Mouse (Mus musculus): ENCODE measurements around the gene Gcnt4. TPM values are rescaled to one million over a fixed set of nuclear protein-coding genes. Genes with fewer than 3 reads are reported as not detected.
"Not testable (repeated sequence)": the region's sequence is repeated elsewhere in the genome, so short reads cannot be mapped to it uniquely, and the experiment has no call there.

The Gcnt4 gene
- polyA plus RNA-seq (2012; rRNA removed): 1.1 and 1.9 TPM in 2 replicates

DNA sequence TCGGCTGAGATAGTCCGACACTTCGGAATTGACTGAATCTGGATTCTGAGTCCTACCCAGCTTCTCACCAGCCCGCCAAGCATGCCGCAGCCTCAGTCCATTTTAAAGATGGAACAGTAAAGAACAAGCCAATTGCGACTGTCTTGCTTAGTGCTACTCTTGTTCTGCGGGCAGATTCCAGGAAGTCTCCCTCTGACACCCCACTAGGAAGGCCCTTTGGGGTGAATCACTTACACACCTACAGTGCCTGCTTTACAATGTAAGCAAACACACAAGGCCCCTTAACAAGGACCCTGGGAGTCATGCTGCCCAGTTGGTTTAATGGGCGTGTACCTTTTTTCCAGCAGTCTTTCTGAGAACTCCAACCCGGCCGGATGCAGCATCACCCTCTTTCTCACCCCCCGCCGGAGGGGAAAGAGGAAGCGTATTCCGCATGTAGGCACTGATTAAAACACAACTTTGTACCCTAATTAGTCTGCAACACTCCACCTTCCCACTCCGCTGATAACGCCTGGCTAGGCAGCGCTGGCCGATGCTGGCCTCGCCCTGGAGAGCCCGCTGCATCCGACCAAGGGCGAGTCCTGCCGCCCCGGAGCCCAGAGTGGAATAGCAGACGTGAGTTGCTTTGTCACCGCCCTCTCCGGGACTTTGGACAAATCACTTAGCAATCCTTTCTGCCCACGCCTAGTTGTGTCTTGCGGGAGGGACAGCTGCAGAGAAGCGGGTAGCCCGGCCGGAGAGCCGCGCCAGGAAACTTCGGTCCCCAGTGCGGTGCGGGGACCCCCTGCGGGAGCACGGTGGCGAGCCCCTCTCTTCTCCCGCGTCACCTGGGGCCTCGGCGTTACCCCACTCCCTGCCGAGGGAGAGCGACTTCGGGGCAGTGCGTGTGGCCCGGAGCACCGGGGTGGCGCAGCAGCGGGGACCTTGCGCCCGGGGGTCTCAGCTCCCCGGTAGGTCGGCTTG is at the start of gene Gcnt4:
TSS of gene Gcnt4 (plus strand) at position 691 of the 963 bp plus-strand sequence.
- H3K4me3 ChIP-seq (replicated peaks; ENCODE audit: insufficient read depth, low read depth, low read length): peak within 1 kb of the TSS; percentile 23
- peak in 1 of 2 experiments; percentile 13 for DNase-seq
- TF ChIP-seq CTCF (IDR thresholded peaks at IDR 0.05; ENCODE audit: borderline replicate concordance, insufficient read depth, low read depth, low read length): no peak
- TF ChIP-seq POLR2A (IDR thresholded peaks at IDR 0.05; ENCODE audit: borderline replicate concordance, insufficient read depth, low read length): no peak
- WGBS: 10% methylated on average over 56 of the region's 56 CpGs
- H3K4me1 ChIP-seq (ENCODE audit: control insufficient read depth, insufficient read depth, low read length): no peaks in the 10 kb centered on the region; the same call in 1 of the 2 replicates
- H3K27me3 ChIP-seq (ENCODE audit: control insufficient read depth, insufficient read depth, low read length): peaks cover 3% of the 10 kb centered on the region; the same call in 1 of the 2 replicates
- no peak within 1 kb of the TSS for H3K27ac ChIP-seq (ENCODE audit: insufficient read depth, low read length)

DNA sequence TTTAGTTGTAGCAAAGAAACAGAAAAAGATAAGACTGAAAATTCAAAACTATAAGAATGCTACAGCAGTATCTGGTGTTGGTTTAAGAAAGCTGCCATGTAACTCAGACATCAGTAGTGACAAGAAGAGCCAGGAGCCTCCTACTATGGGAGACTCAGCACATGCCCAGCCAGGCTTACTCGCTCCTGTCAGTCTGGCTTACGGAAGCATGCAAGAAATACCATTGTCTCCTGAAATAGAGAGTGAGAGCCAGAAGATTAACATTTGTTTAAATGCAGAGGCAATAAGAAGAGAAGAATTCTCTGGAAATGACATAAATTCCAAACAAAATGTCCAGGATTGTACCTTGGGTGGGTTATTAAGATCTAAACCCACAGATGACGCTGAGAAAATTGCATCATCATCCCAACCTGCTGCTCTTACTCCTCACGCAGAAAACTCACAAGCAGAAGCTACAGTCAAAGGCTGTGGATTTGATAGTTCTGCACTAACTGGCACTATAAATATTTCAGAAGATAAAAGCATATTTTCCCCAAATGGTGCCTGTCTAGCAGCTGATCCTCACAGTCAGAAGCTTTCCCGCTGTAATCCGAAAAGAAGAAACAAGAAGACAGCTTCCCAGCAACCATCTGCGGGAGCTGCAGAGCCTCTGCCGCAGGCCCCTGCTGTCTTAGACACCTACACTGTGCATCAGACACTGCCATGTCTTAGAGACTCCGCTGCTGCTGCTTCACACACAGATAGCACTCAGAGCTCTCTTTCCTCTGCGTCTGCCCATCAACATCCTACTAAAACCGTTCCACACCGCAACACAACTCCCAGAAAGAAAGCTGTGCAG is 46.0 kb upstream of the Gcnt4 start:
- Histone ChIP-seq H3K27ac (ENCODE audit: insufficient read depth, low read length) (no peak overlapping the region), H3K4me1 (ENCODE audit: control insufficient read depth, insufficient read depth, low read length) (no peaks in the 10 kb centered on the region), H3K27me3 (ENCODE audit: control insufficient read depth, insufficient read depth, low read length) (no peaks in the 10 kb centered on the region), H3K4me3 (replicated peaks; ENCODE audit: insufficient read depth, low read depth, low read length) (no peak overlapping the region)
- DNase-seq: no peak
- TF ChIP-seq POLR2A (IDR thresholded peaks at IDR 0.05; ENCODE audit: borderline replicate concordance, insufficient read depth, low read length): no peak
- no peak for TF ChIP-seq CTCF (IDR thresholded peaks at IDR 0.05; ENCODE audit: borderline replicate concordance, insufficient read depth, low read depth, low read length)
- 55% methylated on average over 12 of the region's 12 CpGs for WGBS

DNA sequence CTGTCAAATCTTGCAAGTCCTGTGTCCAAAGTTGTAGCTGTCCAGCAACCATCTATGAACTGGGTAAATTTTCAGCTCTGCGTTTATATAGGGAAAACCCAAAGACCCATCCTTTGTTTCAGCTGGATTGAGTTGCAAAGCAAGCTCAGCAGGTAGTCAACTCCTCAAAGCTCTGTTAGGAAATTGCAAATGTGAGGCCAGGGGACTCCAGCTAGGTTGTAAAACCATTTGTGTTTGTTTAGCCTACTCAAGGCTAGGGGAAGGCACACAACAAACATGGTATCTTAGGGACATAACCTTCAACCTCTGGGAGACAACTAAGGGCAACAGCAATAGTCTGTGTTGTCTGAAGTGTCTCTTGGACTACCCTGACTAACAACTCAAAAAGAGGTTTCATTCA is 40.0 kb upstream of the Gcnt4 start:
- H3K4me3 ChIP-seq (replicated peaks; ENCODE audit: insufficient read depth, low read depth, low read length): no peak overlapping the region
- 35% methylated on average over 1 of the region's 1 CpGs for WGBS

DNA sequence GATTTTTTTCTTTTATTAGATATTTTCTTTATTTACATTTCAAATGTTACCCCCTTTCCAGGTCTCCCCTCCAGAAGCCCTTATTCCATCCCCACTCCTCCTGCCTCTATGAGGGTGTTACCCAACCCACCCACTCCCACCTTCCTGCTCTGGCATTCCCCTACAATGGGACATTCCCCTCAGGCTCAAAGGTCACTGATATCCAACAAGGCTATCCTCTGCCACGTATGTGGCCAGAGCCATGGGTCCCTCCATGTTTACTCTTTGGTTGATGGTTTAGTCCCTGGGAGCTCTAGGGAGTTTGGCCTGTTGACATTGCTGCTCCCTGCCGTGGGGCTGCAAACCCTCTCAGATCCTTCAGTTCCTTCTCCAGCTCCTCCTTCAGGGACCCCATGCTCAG is 34.5 kb upstream of the Gcnt4 start:
- DNase-seq: no peak
- no peaks in the 10 kb centered on the region for H3K27me3 ChIP-seq (ENCODE audit: control insufficient read depth, insufficient read depth, low read length)
- H3K4me3 ChIP-seq (replicated peaks; ENCODE audit: insufficient read depth, low read depth, low read length): no peak overlapping the region
- 56% methylated on average over 2 of the region's 2 CpGs for WGBS
- TF ChIP-seq CTCF (IDR thresholded peaks at IDR 0.05; ENCODE audit: borderline replicate concordance, insufficient read depth, low read depth, low read length): no peak
- no peak for TF ChIP-seq POLR2A (IDR thresholded peaks at IDR 0.05; ENCODE audit: borderline replicate concordance, insufficient read depth, low read length)
- no peak overlapping the region for H3K27ac ChIP-seq (ENCODE audit: insufficient read depth, low read length)
- no peaks in the 10 kb centered on the region for H3K4me1 ChIP-seq (ENCODE audit: control insufficient read depth, insufficient read depth, low read length)

More for the DNA sequence above, 40.0 kb upstream of the Gcnt4 start:
- Histone ChIP-seq H3K4me1 (ENCODE audit: control insufficient read depth, insufficient read depth, low read length) (no peaks in the 10 kb centered on the region), H3K27me3 (ENCODE audit: control insufficient read depth, insufficient read depth, low read length) (no peaks in the 10 kb centered on the region), H3K27ac (ENCODE audit: insufficient read depth, low read length) (no peak overlapping the region)
- DNase-seq: no peak
- TF ChIP-seq POLR2A (IDR thresholded peaks at IDR 0.05; ENCODE audit: borderline replicate concordance, insufficient read depth, low read length): no peak
- TF ChIP-seq CTCF (IDR thresholded peaks at IDR 0.05; ENCODE audit: borderline replicate concordance, insufficient read depth, low read depth, low read length): no peak

DNA sequence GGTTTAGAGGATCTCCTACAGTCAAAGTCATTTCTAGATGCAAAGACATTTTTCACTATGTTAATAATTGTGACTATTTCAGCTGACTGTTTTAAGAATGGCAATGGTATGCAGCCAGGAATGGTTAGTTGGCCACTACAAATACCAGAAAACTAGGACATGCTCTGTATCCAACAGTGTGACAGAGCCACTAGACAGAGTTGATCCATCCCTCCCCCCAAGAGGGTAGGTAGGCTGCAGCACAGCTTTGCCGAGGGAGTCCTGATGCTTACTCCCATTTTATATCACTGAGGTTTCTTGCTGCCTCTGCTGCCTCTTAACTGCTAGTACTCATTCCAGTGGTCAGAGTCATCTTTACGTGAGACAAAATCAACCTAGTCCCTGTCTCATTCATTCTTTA is 29.3 kb upstream of the Gcnt4 start:
- Histone ChIP-seq H3K27ac (ENCODE audit: insufficient read depth, low read length) (no peak overlapping the region), H3K4me3 (replicated peaks; ENCODE audit: insufficient read depth, low read depth, low read length) (no peak overlapping the region), H3K27me3 (ENCODE audit: control insufficient read depth, insufficient read depth, low read length) (no peaks in the 10 kb centered on the region), H3K4me1 (ENCODE audit: control insufficient read depth, insufficient read depth, low read length) (no peaks in the 10 kb centered on the region)
- no peak for DNase-seq
- TF ChIP-seq CTCF (IDR thresholded peaks at IDR 0.05; ENCODE audit: borderline replicate concordance, insufficient read depth, low read depth, low read length): no peak
- TF ChIP-seq POLR2A (IDR thresholded peaks at IDR 0.05; ENCODE audit: borderline replicate concordance, insufficient read depth, low read length): no peak
- 89% methylated on average over 2 of the region's 2 CpGs for WGBS

DNA sequence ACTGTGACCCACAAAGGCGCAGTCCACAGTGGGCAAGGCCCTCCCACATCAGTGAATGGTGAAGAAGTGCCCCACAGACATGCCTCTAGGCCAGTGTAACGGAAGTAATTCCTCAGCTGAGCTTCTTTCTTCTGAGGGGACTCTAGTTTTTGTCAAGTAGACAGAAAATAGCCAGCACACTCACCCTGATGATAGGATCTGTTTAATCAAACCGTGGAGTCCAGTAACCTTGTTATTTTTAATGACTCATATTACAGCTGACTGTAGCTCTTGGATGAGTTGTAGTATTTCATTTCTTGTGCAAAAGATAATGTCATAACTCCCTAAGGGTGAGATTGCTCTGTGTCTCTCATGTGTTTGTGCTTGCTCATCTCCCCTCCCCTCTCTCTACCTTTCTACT is 17.8 kb upstream of the Gcnt4 start:
- Histone ChIP-seq H3K4me3 (replicated peaks; ENCODE audit: insufficient read depth, low read depth, low read length) (no peak overlapping the region), H3K27ac (ENCODE audit: insufficient read depth, low read length) (no peak overlapping the region), H3K27me3 (ENCODE audit: control insufficient read depth, insufficient read depth, low read length) (no peaks in the 10 kb centered on the region), H3K4me1 (ENCODE audit: control insufficient read depth, insufficient read depth, low read length) (no peaks in the 10 kb centered on the region)
- DNase-seq: no peak
- TF ChIP-seq CTCF (IDR thresholded peaks at IDR 0.05; ENCODE audit: borderline replicate concordance, insufficient read depth, low read depth, low read length) (no peak), POLR2A (IDR thresholded peaks at IDR 0.05; ENCODE audit: borderline replicate concordance, insufficient read depth, low read length) (no peak)
- WGBS: 69% methylated on average over 3 of the region's 3 CpGs

DNA sequence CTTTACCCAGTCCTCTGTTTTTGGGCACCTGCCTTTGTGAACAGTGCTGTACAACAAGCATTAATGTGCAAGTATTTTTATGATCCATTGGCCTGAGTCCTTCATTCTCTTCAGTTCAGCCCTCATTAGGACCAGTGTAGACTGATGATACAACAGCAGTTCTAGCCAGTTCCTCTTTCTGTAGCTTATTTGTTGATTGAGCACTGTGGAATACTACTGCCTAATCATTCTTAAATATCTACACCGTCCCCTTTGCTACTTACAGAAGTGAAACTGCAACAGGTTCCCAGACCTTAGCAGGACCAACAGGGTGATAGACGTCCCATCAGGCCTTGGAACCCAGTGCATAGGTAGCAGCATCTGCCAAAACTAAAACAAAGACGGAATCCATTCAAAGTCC is 13.3 kb upstream of the Gcnt4 start:
- H3K27ac ChIP-seq (ENCODE audit: insufficient read depth, low read length): no peak overlapping the region
- H3K4me1 ChIP-seq (ENCODE audit: control insufficient read depth, insufficient read depth, low read length): no peaks in the 10 kb centered on the region
- no peak for TF ChIP-seq CTCF (IDR thresholded peaks at IDR 0.05; ENCODE audit: borderline replicate concordance, insufficient read depth, low read depth, low read length)
- no peaks in the 10 kb centered on the region for H3K27me3 ChIP-seq (ENCODE audit: control insufficient read depth, insufficient read depth, low read length)
- no peak for DNase-seq
- 91% methylated on average over 3 of the region's 3 CpGs for WGBS
- H3K4me3 ChIP-seq (replicated peaks; ENCODE audit: insufficient read depth, low read depth, low read length): no peak overlapping the region

DNA sequence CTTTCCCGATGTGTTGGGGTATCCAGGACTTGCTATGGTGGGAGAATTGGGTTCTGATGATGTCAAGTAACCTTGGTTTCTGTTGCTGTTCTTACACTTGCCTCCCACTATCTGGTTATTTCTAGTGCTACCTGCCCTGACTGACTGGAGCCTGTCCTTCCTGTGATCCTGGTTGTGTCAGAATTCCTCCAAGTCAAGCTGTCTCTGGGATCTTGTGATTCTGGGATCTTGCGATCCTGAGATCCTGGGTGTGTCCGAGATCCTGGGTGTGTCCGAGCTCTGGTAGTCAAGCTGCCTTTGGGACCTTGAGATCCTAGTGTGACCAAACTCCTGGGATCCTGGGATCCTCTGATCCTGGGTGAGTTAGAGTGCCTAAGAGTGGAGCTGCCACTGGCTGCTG is 1.4 kb upstream of the Gcnt4 start:
- not testable (repeated sequence) for H3K4me1 ChIP-seq (ENCODE audit: control insufficient read depth, insufficient read depth, low read length); H3K27me3 ChIP-seq (ENCODE audit: control insufficient read depth, insufficient read depth, low read length); DNase-seq; H3K4me3 ChIP-seq (replicated peaks; ENCODE audit: insufficient read depth, low read depth, low read length); H3K27ac ChIP-seq (ENCODE audit: insufficient read depth, low read length)
- WGBS: 96% methylated on average over 4 of the region's 4 CpGs

All from cerebellum, adult 2 months (tissue).